Mouse (Mus musculus) left cerebral cortex, postnatal 14 days (tissue): ENCODE results near the gene Meis3. TPM values are rescaled to one million over a fixed set of nuclear protein-coding genes. Genes with fewer than 3 reads are reported as not detected.

Experiments used
- DNase-seq, 2 experiments: peaks; one replicate each; pipeline ENCODE4 v3.0.0; 2021 to 2022; ENCODE audit warnings: low spot score in 2 of 2, mixed read lengths in 1 of 2
- intact Hi-C: fragments of 180-260 bp; cut with DNase I; formaldehyde crosslinking; loops from one replicate; pipeline ENCODE4 v1.15.1; 2025
- total RNA-seq, 2 experiments: library from RNA; stranded (reverse); gene quantifications; 2 replicates each; pipeline ENCODE4 v1.2.3; 2021

The Meis3 gene
- total RNA-seq, 2 experiments from 2014 or later: 37.9 to 40.2 TPM

- intact Hi-C loops: loop anchor here (10.0 kb wide), 1 partner anchor 171 kb away; no protein-coding TSS in a partner anchor
- no peak for DNase-seq
Measured at GRCm38 (mm10) chr7:16203505-16203903, 28.6 kb downstream of the Meis3 start.

DNA sequence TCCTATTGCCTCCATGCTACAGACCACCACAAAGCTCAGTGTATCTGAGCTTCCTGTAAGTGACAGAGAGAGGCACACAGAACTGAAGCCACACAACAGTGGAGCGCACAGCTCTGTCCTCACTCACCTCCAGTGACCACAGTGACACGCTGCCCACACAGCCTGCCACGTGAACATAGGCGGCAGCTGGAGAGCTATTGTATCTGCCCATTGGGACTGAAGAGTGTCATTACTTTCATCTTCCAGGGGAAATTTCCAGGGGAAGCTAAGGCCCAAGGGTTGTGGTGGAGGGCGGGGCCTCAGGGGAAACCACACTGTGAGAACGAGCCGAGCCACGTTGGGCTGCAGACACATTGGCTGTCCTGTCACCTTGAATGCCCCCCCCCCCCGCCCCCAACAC, 29.9 kb downstream of the Meis3 start:
- no peak for DNase-seq
- intact Hi-C loops: loop anchor here (10.0 kb wide), 1 partner anchor 170 kb away; no protein-coding TSS in a partner anchor

DNA sequence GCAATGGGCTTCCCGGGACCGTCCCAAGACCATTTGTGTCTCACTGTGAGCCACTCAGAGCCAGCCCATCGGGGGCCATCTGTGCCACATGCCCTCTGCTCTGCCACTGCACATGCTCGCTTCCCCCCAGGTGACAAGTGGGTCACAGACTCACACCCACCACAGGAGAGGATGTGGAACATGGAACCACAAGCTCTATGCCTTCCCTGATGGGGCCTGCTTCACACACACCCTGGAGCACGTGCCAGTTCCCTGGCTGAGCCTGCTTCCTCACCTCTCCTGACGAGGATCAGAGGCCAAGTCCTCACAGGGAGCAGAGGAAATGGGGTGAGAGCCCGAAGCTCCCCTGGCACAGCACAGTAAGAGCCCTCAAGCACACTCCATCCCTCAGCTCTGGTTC, 32.2 kb downstream of the Meis3 start:
- intact Hi-C loops: loop anchor here (10.0 kb wide), 1 partner anchor 168 kb away; no protein-coding TSS in a partner anchor
- no peak for DNase-seq

GRCm38 (mm10) chr7:16207496-16207895, 32.6 kb downstream of the Meis3 start:
- intact Hi-C loops: loop anchor here (10.0 kb wide), 1 partner anchor 167 kb away; no protein-coding TSS in a partner anchor
- peak; percentile 32 to 60 for DNase-seq

DNA sequence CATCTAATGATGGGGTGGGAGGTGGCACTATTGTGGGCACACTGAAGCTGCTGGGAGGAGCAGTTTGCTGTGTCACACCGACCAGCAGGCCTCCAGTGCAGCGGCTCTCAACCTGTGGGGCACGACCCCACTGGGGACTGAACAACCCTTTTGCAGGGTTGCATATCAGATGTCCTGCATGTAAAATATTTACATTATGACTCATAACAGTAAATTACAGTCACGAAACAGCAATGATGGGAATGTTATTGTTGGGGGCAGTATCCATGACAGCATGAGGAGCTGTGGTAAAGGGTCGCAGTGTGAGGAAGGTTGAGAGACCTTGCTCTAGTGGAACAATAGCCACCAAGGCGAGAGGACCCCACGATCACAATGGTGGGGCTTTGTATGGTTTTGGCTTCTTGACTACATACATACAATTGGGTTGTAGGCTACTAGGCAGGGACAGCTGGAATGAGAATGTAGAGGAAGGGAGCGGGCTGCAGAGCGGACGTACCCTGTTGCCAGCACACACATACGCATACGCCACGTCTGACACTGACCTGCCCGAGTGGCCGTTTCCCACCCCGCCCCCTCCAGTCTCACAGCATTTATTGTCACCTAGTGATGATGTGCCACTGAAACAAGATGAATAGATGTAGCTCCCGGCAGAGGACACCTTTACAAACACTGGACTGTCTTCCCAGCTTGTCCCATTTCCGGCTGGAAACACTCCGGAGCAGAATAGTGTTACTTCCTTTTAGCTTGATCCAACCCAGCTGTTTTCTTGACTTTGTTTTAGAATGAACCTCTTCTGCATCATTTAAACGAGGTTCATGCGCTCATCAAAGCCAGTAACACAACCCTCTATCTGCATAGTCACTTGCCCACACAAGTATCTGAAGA, 34.1 kb downstream of the Meis3 start:
- intact Hi-C loops: loop anchor here (10.0 kb wide), 1 partner anchor 166 kb away; no protein-coding TSS in a partner anchor
- no peak for DNase-seq

DNA sequence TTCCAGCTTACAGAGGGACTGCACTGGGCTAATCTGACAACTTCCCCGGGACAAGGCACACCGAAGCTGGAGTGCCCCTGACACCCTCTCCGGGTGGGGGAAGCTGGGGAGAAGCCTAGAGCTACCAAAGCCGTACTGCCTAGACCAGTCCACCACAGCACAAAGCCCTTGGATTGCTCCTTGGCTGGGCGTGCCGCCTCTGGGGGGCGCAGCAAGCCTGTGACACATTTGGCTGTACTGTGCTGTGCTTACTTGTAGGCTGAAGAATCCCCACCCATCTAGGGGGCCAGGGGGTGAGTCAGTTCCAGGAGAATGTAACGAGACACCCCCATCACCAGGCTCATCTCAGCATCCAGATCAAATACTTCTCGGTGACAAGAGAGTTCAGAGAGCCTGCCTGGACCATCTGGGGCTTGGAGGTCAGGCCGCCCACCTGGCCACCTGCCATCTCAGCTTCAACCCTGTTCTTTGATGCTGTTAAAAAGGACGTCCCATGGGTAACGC, 36.0 kb downstream of the Meis3 start:
- no peak for DNase-seq
- intact Hi-C loops: no loop called here

GRCm38 (mm10) chr7:16213196-16213595, 38.3 kb downstream of the Meis3 start:
- DNase-seq: no peak
- intact Hi-C loops: no loop called here

- DNase-seq: no peak
- intact Hi-C loops: no loop called here
Measured at GRCm38 (mm10) chr7:16213986-16214385, 39.1 kb downstream of the Meis3 start.

DNA sequence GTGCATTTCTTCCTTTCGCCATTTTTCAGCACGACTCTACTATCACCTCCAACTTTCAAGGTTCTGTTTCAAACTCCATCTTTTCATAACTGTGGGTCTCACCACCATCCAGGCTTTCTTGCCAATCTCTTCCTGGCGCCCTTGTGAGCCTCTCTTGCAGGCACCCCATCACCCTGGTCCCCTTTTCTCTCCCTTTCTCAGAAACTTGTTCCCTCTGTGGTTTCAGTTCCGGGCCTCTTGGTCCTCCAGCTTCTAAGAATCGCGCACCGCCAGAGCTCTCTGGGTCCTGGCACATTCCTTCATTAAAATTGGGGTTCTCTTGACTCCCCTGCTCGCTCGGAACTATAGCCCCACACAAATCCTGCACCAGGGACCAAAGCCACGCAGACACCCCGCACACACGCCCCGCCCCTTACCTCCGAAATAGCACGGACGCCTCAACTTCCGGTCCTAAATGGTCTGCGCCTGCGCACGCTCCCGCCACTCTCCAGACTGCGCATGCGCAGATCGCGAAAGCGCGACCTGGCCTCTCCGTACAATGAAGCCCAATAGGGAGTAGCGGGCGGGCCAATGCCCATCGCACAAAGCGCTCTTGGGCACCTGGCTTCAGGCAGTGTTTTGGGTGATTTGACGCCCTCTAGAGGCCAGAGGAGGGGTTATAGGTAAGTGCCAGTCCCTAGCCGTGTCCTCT, 46.8 kb downstream of the Meis3 start, which contains the start of gene Dhx34:
Gene Dhx34 (minus strand): TSS at position 456 of the 691 bp plus-strand sequence.
- intact Hi-C loops: no loop called here

GRCm38 (mm10) chr7:16229869-16230268, 55.0 kb downstream of the Meis3 start:
- intact Hi-C loops: loop anchor here (5.0 kb wide), 1 partner anchor 32 kb away; no protein-coding TSS in a partner anchor
- no peak for DNase-seq

More for the DNA sequence above, 46.8 kb downstream of the Meis3 start, which contains the start of gene Dhx34:
- peak; percentile 95 to 96 for DNase-seq

Other genes starting within 250 kb of the Meis3 start
- 100 to 1,000 TPM in 1 of 2 experiments, 10 to 100 TPM in 1; 97.9 to 106 TPM for gene Nop53, start 229.0 kb upstream of the Meis3 start, total RNA-seq
- gene Ehd2, start 207.5 kb upstream of the Meis3 start, total RNA-seq: 1 to 10 TPM; 6.8 to 8.4 TPM
- gene Bicra, start 127.2 kb upstream of the Meis3 start, total RNA-seq: 10 to 100 TPM; 14.6 to 16.9 TPM
- gene Zfp541, start 113.3 kb upstream of the Meis3 start, total RNA-seq: under 1 TPM; 0.40 to 0.59 TPM
- 100 to 1,000 TPM; 241 to 246 TPM for gene Napa, start 76.6 kb upstream of the Meis3 start, total RNA-seq
- gene Kptn, start 55.2 kb upstream of the Meis3 start, total RNA-seq: 10 to 100 TPM; 41.7 to 47.5 TPM
- gene Slc8a2, start 45.3 kb upstream of the Meis3 start, total RNA-seq: 100 to 1,000 TPM; 343 to 360 TPM
- gene Dhx34, start 46.9 kb downstream of the Meis3 start, total RNA-seq: 10 to 100 TPM; 10.7 to 11.2 TPM
- under 1 TPM; 0.51 to 0.59 TPM for gene C5ar2, start 69.1 kb downstream of the Meis3 start, total RNA-seq
- gene C5ar1, start 84.5 kb downstream of the Meis3 start, total RNA-seq: 1 to 10 TPM in 1 of 2 experiments, under 1 TPM in 1; 0.70 to 1.7 TPM
- 10 to 100 TPM; 30.3 to 30.8 TPM for gene Inafm1, start 98.5 kb downstream of the Meis3 start, total RNA-seq
- 10 to 100 TPM; 85.2 to 87.3 TPM for gene Ccdc9, start 111.7 kb downstream of the Meis3 start, total RNA-seq
- 10 to 100 TPM; 22.3 to 23.0 TPM for gene Bbc3, start 133.3 kb downstream of the Meis3 start, total RNA-seq
- 100 to 1,000 TPM; 103 to 108 TPM for gene Sae1, start 212.7 kb downstream of the Meis3 start, total RNA-seq
- 10 to 100 TPM; 55.1 to 55.7 TPM for gene Zc3h4, start 225.8 kb downstream of the Meis3 start, total RNA-seq